Mouse (Mus musculus) cortical plate, adult 2 months (tissue): Measurements from ENCODE around the gene Ano6. TPM values are rescaled to one million over a fixed set of nuclear protein-coding genes. Genes with fewer than 3 reads are reported as not detected.

Experiments
- H3K27ac ChIP-seq: fragments of 200-500 bp; 2 replicates; pipeline ENCODE4 v1.5.1; 2012; ENCODE audit warnings: low read length, control low read depth, inconsistent platforms; ENCODE audit not compliant: insufficient read depth
- H3K4me1 ChIP-seq: fragments of 200-500 bp; 2 replicates; pipeline ENCODE4 v1.6.1; 2011; ENCODE audit warnings: low read length; ENCODE audit not compliant: control insufficient read depth, insufficient read depth
- H3K4me3 ChIP-seq: fragments of 200-500 bp; 2 replicates; pipeline ENCODE4 v1.5.1; 2011; ENCODE audit warnings: mild to moderate bottlenecking, low read length, control low read depth; ENCODE audit not compliant: insufficient read depth
- CTCF ChIP-seq: fragments of 200-500 bp; IDR thresholded peaks from 2 replicates; pipeline ENCODE4 v1.5.1; 2011; ENCODE audit warnings: mild to moderate bottlenecking, control low read depth, low read length; ENCODE audit not compliant: insufficient read depth; ENCODE audit errors: extremely low read depth
- POLR2A ChIP-seq: fragments of 200-500 bp; IDR thresholded peaks from 2 replicates; pipeline ENCODE4 v1.6.1; 2011; ENCODE audit warnings: mild to moderate bottlenecking, low read length, control low read depth; ENCODE audit not compliant: insufficient read depth; ENCODE audit errors: extremely low read depth
- polyA plus RNA-seq: library from polyadenylated mRNA; depleted of rRNA; stranded (reverse); fragments of >200 nt; gene quantifications from 2 replicates; pipeline ENCODE4 v1.2.3, GENCODE M21; 2012

Gene Ano6
- polyA plus RNA-seq, 1 experiment = 16.7 TPM

DNA sequence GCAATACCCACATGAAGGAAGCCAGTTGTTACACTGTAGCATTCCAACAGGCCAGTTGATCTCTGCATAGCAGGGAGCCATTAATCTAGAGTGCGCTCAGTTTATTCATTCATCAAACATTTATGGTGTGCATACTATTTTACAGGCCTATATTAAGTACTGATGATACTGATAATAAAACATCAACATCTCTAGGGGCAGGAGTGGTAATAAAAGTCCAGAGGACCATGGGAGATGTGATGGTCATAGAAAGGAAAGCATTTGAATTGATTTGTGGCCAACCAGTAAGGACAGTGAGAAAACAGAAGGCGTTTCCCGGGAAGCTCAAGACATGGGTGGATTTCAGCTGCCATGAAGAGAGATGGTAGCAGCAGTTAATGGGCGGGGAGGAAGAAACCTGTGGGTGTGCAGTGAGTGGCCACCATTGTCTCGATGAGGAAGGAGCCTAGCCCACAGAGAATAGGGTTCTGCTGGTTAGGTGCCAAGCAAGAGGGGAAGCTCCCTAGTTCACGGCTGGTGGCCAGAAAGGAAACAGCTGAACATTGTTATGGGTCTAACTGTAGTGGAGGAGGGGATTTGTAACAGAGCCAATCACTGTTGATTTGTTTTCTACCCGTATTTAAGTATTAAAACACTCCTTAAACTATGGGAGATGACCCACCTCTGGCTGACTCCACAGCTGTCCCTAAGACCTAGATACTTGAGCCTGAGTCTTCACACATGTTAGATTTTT lies 115.5 kb downstream of the Ano6 start:
- H3K4me1 ChIP-seq = peaks cover 12% of the 10 kb centered on the region
- TF ChIP-seq POLR2A (no peak), CTCF (no peak)
- H3K27ac ChIP-seq = no peak overlapping the region
- H3K4me3 ChIP-seq = no peak overlapping the region

DNA sequence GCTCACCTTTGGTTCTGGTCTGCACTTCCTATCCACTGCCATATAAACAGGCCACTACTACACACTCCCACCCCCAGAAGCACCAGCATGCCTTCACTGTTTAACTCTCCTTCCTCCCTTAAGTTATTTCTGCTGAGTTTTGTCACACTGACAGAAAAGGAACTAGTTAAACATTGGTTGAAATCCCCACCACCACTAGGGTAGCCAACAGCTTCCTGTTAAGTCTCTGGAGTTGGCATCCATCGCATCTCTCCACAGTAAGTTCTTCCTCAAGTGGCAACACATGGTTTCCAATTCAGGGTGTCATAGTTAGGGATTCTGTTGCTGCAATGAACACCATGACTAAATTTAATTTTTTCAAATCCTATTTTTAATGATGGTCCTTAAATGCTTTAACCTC lies 116.2 kb downstream of the Ano6 start:
- H3K4me1 ChIP-seq = peaks cover 12% of the 10 kb centered on the region
- no peak overlapping the region for H3K27ac ChIP-seq
- TF ChIP-seq CTCF = no peak
- TF ChIP-seq POLR2A = no peak
- H3K4me3 ChIP-seq = no peak overlapping the region

DNA sequence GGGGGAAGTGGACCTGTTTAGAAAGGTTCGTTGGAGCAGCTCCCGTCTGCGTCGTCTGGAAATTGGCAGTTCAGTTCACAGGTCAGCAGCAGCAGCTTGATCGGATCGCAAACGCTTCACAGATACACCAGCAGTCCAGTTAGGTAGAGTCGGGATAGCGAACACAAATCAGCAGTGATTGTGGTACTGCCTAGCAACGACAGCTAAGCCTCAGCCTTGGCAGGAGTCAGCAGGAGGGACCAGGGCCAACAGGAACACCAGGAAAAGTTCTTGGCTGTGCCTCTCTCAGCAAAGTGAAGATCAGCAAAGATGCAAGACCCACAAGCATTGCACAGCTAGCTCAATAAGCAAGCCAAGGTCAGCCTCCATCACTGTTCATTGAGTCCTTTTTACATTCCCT lies 116.7 kb downstream of the Ano6 start:
- Histone ChIP-seq H3K4me3 (no peak overlapping the region), H3K4me1 (peaks cover 12% of the 10 kb centered on the region), H3K27ac (no peak overlapping the region)
- TF ChIP-seq CTCF (no peak), POLR2A (no peak)

DNA sequence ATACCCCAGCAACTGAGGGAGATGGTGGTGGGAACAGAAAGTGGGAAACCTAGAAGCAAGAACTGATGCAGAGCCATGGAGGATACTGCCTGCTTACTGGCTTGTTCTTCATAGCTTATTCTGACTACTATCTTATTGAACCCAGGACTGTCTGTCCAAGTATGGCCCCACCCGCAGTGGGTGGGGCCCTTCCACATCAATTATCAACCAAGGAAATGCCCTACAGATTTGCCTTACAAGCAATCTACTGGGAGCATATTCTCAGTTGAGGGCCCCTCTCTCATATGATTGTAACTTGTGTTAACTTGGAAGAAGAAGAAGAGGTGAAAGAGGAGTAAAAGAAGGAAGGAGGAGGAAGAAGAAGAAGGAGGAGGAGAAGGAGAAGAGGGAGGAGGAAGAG lies 117.3 kb downstream of the Ano6 start:
- H3K4me1 ChIP-seq = peaks cover 12% of the 10 kb centered on the region
- no peak overlapping the region for H3K27ac ChIP-seq
- H3K4me3 ChIP-seq = no peak overlapping the region
- no peak for TF ChIP-seq POLR2A
- TF ChIP-seq CTCF = no peak

DNA sequence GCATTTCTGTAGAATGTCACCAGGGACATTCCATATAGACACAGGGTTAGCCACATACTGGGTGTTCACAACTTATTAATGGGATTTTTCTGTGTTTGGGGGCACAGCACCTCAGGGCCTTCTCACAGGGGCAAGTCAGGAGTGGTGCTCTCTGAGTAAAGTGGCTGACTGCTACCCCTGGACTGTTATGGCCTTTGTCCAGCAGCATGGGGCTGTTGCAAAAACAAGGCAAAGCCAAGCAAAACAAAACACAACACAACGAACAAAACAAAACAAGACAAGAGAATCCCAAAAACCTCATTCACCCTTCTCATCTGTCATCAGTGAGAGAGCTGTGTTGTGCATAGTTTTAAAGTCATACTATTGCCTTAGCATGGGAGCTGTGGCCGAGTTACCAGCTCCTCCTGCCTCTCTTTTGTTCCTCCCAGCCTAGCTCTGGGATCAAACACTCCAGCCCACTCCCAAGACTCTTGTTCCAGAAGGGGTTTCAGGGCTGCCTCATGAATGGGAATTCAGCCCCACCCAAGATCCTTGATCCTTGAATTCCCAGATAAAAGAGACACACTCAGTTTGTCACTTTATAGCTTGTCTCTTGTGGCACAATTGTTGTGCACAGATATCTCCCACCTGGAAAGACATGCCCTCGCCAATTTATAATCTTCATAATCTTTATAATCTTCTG lies 119.6 kb downstream of the Ano6 start:
- Histone ChIP-seq H3K4me3 (no peak overlapping the region), H3K4me1 (peaks cover 12% of the 10 kb centered on the region), H3K27ac (no peak overlapping the region)
- no peak for TF ChIP-seq CTCF
- no peak for TF ChIP-seq POLR2A

DNA sequence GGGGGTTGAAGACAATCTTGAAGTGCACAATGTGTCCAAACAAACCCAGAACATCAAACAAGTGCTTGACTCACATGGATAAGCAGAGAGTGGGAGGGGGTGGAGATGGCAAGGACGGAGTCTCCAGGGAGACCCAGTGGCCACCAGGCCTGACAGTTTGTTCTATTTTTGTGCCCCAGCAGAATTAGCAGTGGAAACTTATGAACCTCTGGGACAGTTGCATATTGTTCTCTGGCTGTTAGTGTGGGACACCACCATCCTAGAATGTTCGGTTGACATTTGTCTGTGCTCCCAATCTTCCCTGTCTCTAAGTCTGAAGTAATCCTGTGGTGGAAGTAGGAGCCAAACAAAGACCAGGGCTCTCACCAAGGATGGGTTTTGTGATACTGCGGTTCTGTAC lies 124.3 kb downstream of the Ano6 start:
- TF ChIP-seq CTCF = no peak
- no peak for TF ChIP-seq POLR2A
- H3K27ac ChIP-seq = no peak overlapping the region
- H3K4me1 ChIP-seq = no peaks in the 10 kb centered on the region
- no peak overlapping the region for H3K4me3 ChIP-seq

DNA sequence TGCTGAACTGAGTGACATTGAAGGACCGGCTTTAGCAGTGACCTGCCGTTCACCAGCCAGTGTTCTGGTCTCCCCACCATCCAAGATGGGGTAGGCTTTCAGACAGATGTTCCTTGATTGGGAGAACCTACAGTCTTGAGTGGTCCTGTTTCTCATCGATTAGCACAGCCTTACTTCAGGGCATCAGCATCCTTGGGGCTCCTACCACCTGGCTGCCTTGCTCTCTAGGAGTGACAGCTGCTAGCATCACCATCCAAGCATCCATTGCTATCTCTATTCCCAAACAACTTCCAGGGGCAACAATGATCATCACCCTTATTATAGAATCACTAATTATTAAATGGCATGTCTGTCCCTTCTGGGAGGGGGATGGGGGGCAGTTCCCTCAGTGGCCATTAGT lies 124.8 kb downstream of the Ano6 start:
- H3K4me1 ChIP-seq = no peaks in the 10 kb centered on the region
- H3K4me3 ChIP-seq = no peak overlapping the region
- no peak overlapping the region for H3K27ac ChIP-seq
- no peak for TF ChIP-seq CTCF

DNA sequence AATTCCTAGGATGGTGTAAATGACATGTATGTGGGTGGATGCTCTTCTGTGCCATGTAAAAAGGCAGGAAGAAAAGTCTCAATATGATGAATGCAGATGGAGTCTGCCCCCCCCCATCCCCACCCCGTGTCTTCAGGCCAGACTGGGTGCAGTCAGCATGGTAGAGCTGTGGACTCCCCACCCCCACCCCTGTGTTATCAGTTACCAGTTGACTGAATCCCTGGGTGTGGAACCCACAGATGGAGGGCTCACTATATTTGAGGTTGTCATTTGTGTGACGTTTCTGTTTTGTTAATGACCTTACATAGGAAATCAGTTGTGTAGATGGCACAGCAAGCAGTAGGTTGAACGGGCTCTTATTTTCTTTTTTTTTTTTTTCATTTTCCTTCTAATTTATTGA lies 126.7 kb downstream of the Ano6 start:
- no peaks in the 10 kb centered on the region for H3K4me1 ChIP-seq
- H3K4me3 ChIP-seq = no peak overlapping the region
- TF ChIP-seq POLR2A = no peak
- no peak for TF ChIP-seq CTCF
- H3K27ac ChIP-seq = no peak overlapping the region

DNA sequence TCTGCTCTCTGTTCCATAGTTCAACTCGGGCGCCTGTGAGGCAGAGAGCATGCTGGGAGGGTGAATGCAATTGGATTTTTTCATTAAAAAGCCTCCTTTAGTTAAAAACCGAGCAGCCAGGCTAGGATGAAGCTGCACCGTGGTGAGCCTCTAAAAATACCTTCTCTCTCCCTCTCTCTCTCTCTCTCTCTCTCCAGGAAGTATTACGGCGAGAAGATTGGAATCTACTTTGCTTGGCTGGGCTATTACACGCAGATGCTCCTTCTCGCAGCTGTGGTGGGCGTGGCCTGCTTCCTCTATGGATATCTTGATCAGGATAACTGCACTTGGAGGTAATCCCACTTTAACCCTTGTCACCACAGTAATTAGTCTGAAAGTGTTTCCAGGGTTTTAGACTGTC lies 129.4 kb downstream of the Ano6 start:
- Histone ChIP-seq H3K27ac (no peak overlapping the region), H3K4me1 (peaks cover under 1% of the 10 kb centered on the region; the same call in 1 of the 2 replicates), H3K4me3 (no peak overlapping the region)
- TF ChIP-seq CTCF (no peak), POLR2A (no peak)

DNA sequence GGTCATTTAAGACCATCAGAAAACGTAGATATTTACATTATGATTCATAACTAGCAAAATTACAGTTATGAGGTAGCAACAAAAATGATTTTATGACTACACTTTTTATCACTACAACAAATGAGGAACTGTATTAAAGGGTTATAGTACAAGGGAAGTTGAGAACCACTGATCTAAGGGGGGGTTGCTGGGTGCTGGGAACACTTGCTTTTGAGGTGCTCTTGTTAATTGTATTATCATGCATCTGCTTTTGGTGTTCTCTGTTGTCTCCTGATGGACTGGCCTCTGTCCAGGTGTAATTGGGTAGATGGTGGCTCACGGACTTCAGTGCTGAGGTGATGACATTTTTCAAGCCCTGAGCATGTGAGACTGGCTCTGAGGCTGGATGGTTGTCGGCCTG lies 130.4 kb downstream of the Ano6 start:
- Histone ChIP-seq H3K4me3 (no peak overlapping the region), H3K4me1 (peaks cover 5% of the 10 kb centered on the region), H3K27ac (no peak overlapping the region)
- TF ChIP-seq POLR2A (no peak), CTCF (no peak)

DNA sequence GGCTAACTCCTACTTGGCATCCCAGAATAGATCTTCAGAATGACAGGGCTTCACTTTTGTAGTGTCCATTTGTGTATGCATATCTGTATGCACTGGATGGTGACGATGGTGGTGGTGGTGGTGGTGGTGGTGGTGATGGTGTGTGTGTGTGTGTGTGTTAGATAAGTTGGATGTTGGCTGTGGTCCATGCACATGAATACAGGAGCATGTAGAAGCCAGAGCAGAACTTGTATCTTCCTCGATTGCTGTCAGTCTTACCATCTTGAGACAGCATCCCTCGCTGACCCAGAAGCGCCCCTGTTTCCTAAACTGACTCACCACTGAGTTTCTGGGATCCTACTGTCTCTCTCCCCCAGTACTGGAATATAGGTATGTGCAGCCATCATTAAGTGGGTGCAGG lies 131.0 kb downstream of the Ano6 start:
- no peak overlapping the region for H3K4me3 ChIP-seq
- TF ChIP-seq CTCF = no peak
- no peak for TF ChIP-seq POLR2A
- H3K4me1 ChIP-seq = peaks cover 5% of the 10 kb centered on the region
- no peak overlapping the region for H3K27ac ChIP-seq
